Mouse (Mus musculus) heart, postnatal 0 days (tissue): Measurements from ENCODE around the gene Capn8. TPM values are rescaled to one million over a fixed set of nuclear protein-coding genes. Genes with fewer than 3 reads are reported as not detected.

ENCODE experiments used
- ATAC-seq: fragments of 200-750 bp; cut with Nextera tagmentation; 2 replicates; pipeline ENCODE4 v1.8.0; 2017; ENCODE audit warnings: low read depth, moderate number of reproducible peaks, moderate library complexity; ENCODE audit not compliant: insufficient read depth
- DNase-seq: peaks from one replicate; pipeline ENCODE4 v3.0.0-alpha.2; 2016; ENCODE audit warnings: low spot score
- H3K27ac ChIP-seq: fragments of 300-500 bp; sonication (generic); 2 replicates; pipeline ENCODE4 v1.5.1; 2014; ENCODE audit warnings: low read depth, mild to moderate bottlenecking
- H3K27me3 ChIP-seq: fragments of 300-500 bp; sonication (generic); 2 replicates; pipeline ENCODE4 v1.6.1; 2014; ENCODE audit warnings: low read length, mixed read lengths; ENCODE audit not compliant: control insufficient read depth, insufficient read depth
- H3K36me3 ChIP-seq: fragments of 300-500 bp; sonication (generic); replicated peaks from 2 replicates; pipeline ENCODE4 v1.6.1; 2014; ENCODE audit warnings: low read length, mixed read lengths; ENCODE audit not compliant: control insufficient read depth, insufficient read depth
- H3K4me1 ChIP-seq: fragments of 300-500 bp; sonication (generic); 2 replicates; pipeline ENCODE4 v1.6.1; 2014; ENCODE audit warnings: antibody characterized with exemption; ENCODE audit not compliant: control insufficient read depth, insufficient read depth
- H3K4me2 ChIP-seq: fragments of 300-500 bp; sonication (generic); 2 replicates; pipeline ENCODE4 v1.6.1; 2014; ENCODE audit warnings: low read depth, mild to moderate bottlenecking, low read length, moderate library complexity
- H3K4me3 ChIP-seq: fragments of 300-500 bp; sonication (generic); 2 replicates; pipeline ENCODE4 v1.5.1; 2014; ENCODE audit warnings: low read depth, low read length
- H3K9ac ChIP-seq: fragments of 300-500 bp; sonication (generic); replicated peaks from 2 replicates; pipeline ENCODE4 v1.6.1; 2014; ENCODE audit warnings: low read depth, low read length, mixed read lengths
- H3K9me3 ChIP-seq: fragments of 300-500 bp; sonication (generic); replicated peaks from 2 replicates; pipeline ENCODE4 v1.6.1; 2016; ENCODE audit warnings: low read length; ENCODE audit not compliant: control insufficient read depth
- CTCF ChIP-seq: IDR thresholded peaks from 2 replicates; pipeline ENCODE4 v1.5.1; 2016; ENCODE audit warnings: antibody characterized with exemption, control low read depth, low read depth
- EP300 ChIP-seq: IDR thresholded peaks from 2 replicates; pipeline ENCODE4 v1.6.1; 2016; ENCODE audit warnings: antibody characterized with exemption, low read depth
- WGBS: fragments of 180-500 bp; shearing (Covaris S2); extraction: QIAGEN DNeasy Blood & Tissue Kit; methylation state at CpG from one replicate; pipeline ENCODE4 v1.1.7; 2014; 5-methylcytosine and 5-hydroxymethylcytosine counted together
- polyA plus RNA-seq: library from polyadenylated mRNA; unstranded; fragments of >200 nt; fragmentation: Nextera tagmentation; extraction: Ambion mirVana; gene quantifications from 2 replicates; pipeline ENCODE4 v1.2.1, GENCODE M21; 2015
- total RNA-seq: library from RNA; depleted of rRNA; stranded (reverse); fragments of >200 nt; gene quantifications from 2 replicates; pipeline ENCODE4 v1.2.3, GENCODE M21; 2014; ENCODE audit warnings: low replicate concordance

The Capn8 gene
- total and polyA plus RNA-seq, 2 experiments from 2014 or later: not detected

GRCm38 (mm10) chr1:182562576-182563370 lies 2.0 kb upstream of the Capn8 start:
- DNase-seq (no peak), ATAC-seq (peak; percentile 19; the same call in 1 of the 2 replicates)
- Histone ChIP-seq H3K9me3 (no peaks in the 10 kb centered on the region), H3K27me3 (0 out of 2 replicates have a peak, but pooled peaks cover 4% of the 10 kb centered on the region), H3K27ac (no peak overlapping the region), H3K9ac (no peak overlapping the region), H3K4me1 (no peaks in the 10 kb centered on the region), H3K4me2 (no peak overlapping the region), H3K36me3 (no peaks in the 10 kb centered on the region), H3K4me3 (no peak overlapping the region)
- 52% methylated on average over 16 of the region's 16 CpGs for WGBS
- no peak for TF ChIP-seq CTCF
- no peak for TF ChIP-seq EP300

- DNase-seq (no peak), ATAC-seq (no peak)
- H3K36me3 ChIP-seq: no peaks in the 10 kb centered on the region
- no peak overlapping the region for H3K9ac ChIP-seq
- 0 out of 2 replicates have a peak, but pooled peaks cover 4% of the 10 kb centered on the region for H3K27me3 ChIP-seq
- no peaks in the 10 kb centered on the region for H3K4me1 ChIP-seq
- H3K9me3 ChIP-seq: no peaks in the 10 kb centered on the region
- TF ChIP-seq CTCF: no peak
- no peak for TF ChIP-seq EP300
- H3K4me2 ChIP-seq: no peak overlapping the region
- H3K27ac ChIP-seq: no peak overlapping the region
- no peak overlapping the region for H3K4me3 ChIP-seq
- WGBS: 73% methylated on average over 6 of the region's 6 CpGs
These were observed 586 bp downstream of the Capn8 start for GRCm38 (mm10) chr1:182565351-182565835.

- Histone ChIP-seq H3K4me3 (no peak overlapping the region), H3K4me1 (no peaks in the 10 kb centered on the region), H3K9ac (no peak overlapping the region), H3K9me3 (no peaks in the 10 kb centered on the region), H3K27ac (no peak overlapping the region), H3K36me3 (no peaks in the 10 kb centered on the region), H3K4me2 (no peak overlapping the region), H3K27me3 (no peaks in the 10 kb centered on the region)
- DNase-seq (peak; percentile 25), ATAC-seq (peak; percentile 39; the same call in 1 of the 2 replicates)
- 19% methylated on average over 3 of the region's 3 CpGs for WGBS
- no peak for TF ChIP-seq CTCF
- TF ChIP-seq EP300: no peak
These were observed 6.3 kb downstream of the Capn8 start for GRCm38 (mm10) chr1:182571148-182571547.

GRCm38 (mm10) chr1:182571973-182572372 lies 7.2 kb downstream of the Capn8 start:
- no peak for TF ChIP-seq CTCF
- TF ChIP-seq EP300: no peak

GRCm38 (mm10) chr1:182573856-182574665 lies 9.3 kb downstream of the Capn8 start:
- H3K9ac ChIP-seq: no peak overlapping the region
- ATAC-seq (no peak), DNase-seq (no peak)
- no peak overlapping the region for H3K27ac ChIP-seq
- H3K36me3 ChIP-seq: no peaks in the 10 kb centered on the region
- no peak overlapping the region for H3K4me2 ChIP-seq
- TF ChIP-seq EP300 (no peak), CTCF (no peak)
- no peaks in the 10 kb centered on the region for H3K27me3 ChIP-seq
- no peaks in the 10 kb centered on the region for H3K9me3 ChIP-seq
- 40% methylated on average over 8 of the region's 8 CpGs for WGBS
- H3K4me1 ChIP-seq: no peaks in the 10 kb centered on the region
- no peak overlapping the region for H3K4me3 ChIP-seq

More at GRCm38 (mm10) chr1:182571973-182572372, 7.2 kb downstream of the Capn8 start:
- no peak overlapping the region for H3K4me3 ChIP-seq
- no peak for ATAC-seq
- no peaks in the 10 kb centered on the region for H3K27me3 ChIP-seq
- no peaks in the 10 kb centered on the region for H3K4me1 ChIP-seq
- no peaks in the 10 kb centered on the region for H3K9me3 ChIP-seq
- no peak overlapping the region for H3K27ac ChIP-seq
- H3K36me3 ChIP-seq: no peaks in the 10 kb centered on the region
- 85% methylated on average over 11 of the region's 11 CpGs for WGBS
- H3K4me2 ChIP-seq: no peak overlapping the region
- no peak overlapping the region for H3K9ac ChIP-seq
- DNase-seq: no peak
